Mouse (Mus musculus) heart, postnatal 4 days (tissue): ENCODE measurements around the gene Otop3. TPM values are rescaled to one million over a fixed set of nuclear protein-coding genes. Genes with fewer than 3 reads are reported as not detected.

Experiments used
- total RNA-seq, 2 experiments: library from RNA; stranded (reverse); gene quantifications; 2 replicates each; pipeline ENCODE4 v1.2.3; 2021

The Otop3 gene
- total RNA-seq, 2 experiments from 2014 or later = not detected

Other genes with a start within 250 kb of the Otop3 start
- 1 to 10 TPM; 1.0 to 1.1 TPM for gene Rab37, start 243.3 kb upstream of the Otop3 start, total RNA-seq
- under 1 TPM; 0.31 to 0.52 TPM for gene Cd300lf, start 200.7 kb upstream of the Otop3 start, total RNA-seq
- 10 to 100 TPM; 13.9 to 15.3 TPM for gene Slc9a3r1, start 171.4 kb upstream of the Otop3 start, total RNA-seq
- 1 to 10 TPM; 5.2 to 9.3 TPM for gene Tmem104, start 147.2 kb upstream of the Otop3 start, total RNA-seq
- 10 to 100 TPM; 11.9 to 12.0 TPM for gene Nat9, start 146.9 kb upstream of the Otop3 start, total RNA-seq
- under 1 TPM; 0.12 to 0.18 TPM for gene Grin2c, start 67.5 kb upstream of the Otop3 start, total RNA-seq
- 1 to 10 TPM; 7.5 to 9.5 TPM for gene Fdxr, start 57.7 kb upstream of the Otop3 start, total RNA-seq
- 1 to 10 TPM in 1 of 2 experiments, under 1 TPM in 1; 0.86 to 1.4 TPM for gene Fads6, start 37.1 kb upstream of the Otop3 start, total RNA-seq
- gene Otop2, start 27.6 kb upstream of the Otop3 start, total RNA-seq = not detected
- gene Ush1g, start 12.7 kb upstream of the Otop3 start, total RNA-seq = under 1 TPM; 0.09 to 0.12 TPM
- gene Hid1, start 33.0 kb downstream of the Otop3 start, total RNA-seq = 1 to 10 TPM; 5.9 to 8.5 TPM
- 10 to 100 TPM; 18.8 to 20.3 TPM for gene Cdr2l, start 47.2 kb downstream of the Otop3 start, total RNA-seq
- 100 to 1,000 TPM; 153 to 156 TPM for gene Mrpl58, start 69.0 kb downstream of the Otop3 start, total RNA-seq
- 1,000 to 10,000 TPM; 1,670 to 1,720 TPM for gene Atp5h, start 85.2 kb downstream of the Otop3 start, total RNA-seq
- 10 to 100 TPM; 22.8 to 27.3 TPM for gene Kctd2, start 85.4 kb downstream of the Otop3 start, total RNA-seq
- not detected for gene Trim80, start 105.8 kb downstream of the Otop3 start, total RNA-seq
- gene Slc16a5, start 127.7 kb downstream of the Otop3 start, total RNA-seq = under 1 TPM in 1 of 2 experiments, not detected in 1; 0.29 TPM
- gene Armc7, start 140.9 kb downstream of the Otop3 start, total RNA-seq = 1 to 10 TPM; 3.1 to 4.3 TPM
- 10 to 100 TPM; 27.3 to 27.4 TPM for gene Nt5c, start 157.1 kb downstream of the Otop3 start, total RNA-seq
- gene Jpt1, start 179.7 kb downstream of the Otop3 start, total RNA-seq = 100 to 1,000 TPM; 559 to 561 TPM
- gene Sumo2, start 201.5 kb downstream of the Otop3 start, total RNA-seq = 100 to 1,000 TPM; 299 TPM
- 10 to 100 TPM; 46.6 to 50.5 TPM for gene Nup85, start 229.7 kb downstream of the Otop3 start, total RNA-seq